Mouse (Mus musculus): ENCODE measurements around the gene Rgl3.

- TF ChIP-seq CTCF (conservative IDR thresholded peaks at IDR 0.05 in 1 of 2, IDR thresholded peaks at IDR 0.05 in 1 of 2; ENCODE audit: low read depth in 2 of 2, low read length in 2 of 2) (no peak), POLR2A (IDR thresholded peaks at IDR 0.05; ENCODE audit: low read depth, low read length) (no peak), EP300 (IDR thresholded peaks at IDR 0.05; ENCODE audit: low read length) (no peak), RAD21 (IDR thresholded peaks at IDR 0.05; ENCODE audit: low read depth, low read length) (no peak), ELF1 (IDR thresholded peaks at IDR 0.05; ENCODE audit: low read depth, low read length) (no peak), ZNF384 (IDR thresholded peaks at IDR 0.05; ENCODE audit: low read depth, low read length) (no peak), CHD2 (IDR thresholded peaks at IDR 0.05; ENCODE audit: low read length) (no peak), E2F4 (IDR thresholded peaks at IDR 0.05; ENCODE audit: insufficient replicate concordance, low read depth, low read length) (no peak), MXI1 (IDR thresholded peaks at IDR 0.05; ENCODE audit: low read depth, low read length) (no peak)
Measured at GRCm38 (mm10) chr9:21988421-21989101, 685 bp downstream of the Rgl3 start.
